Mouse (Mus musculus) adrenal gland, postnatal 36 days (tissue): ENCODE measurements around the gene Lypla2. TPM values are rescaled to one million over a fixed set of nuclear protein-coding genes. Genes with fewer than 3 reads are reported as not detected.
A peak's percentile ranks its signal among the peaks of the same experiment; 100 is the strongest.

Experiments
- DNase-seq, 2 experiments: peaks; one replicate each; pipeline ENCODE4 v3.0.0; 2021; ENCODE audit warnings: mixed read lengths in 1 of 2
- total RNA-seq, 2 experiments: library from RNA; stranded (reverse); gene quantifications; 2 replicates each; pipeline ENCODE4 v1.2.3; 2021

The Lypla2 gene
- total RNA-seq, 2 experiments from 2014 or later, result 68.0 to 77.0 TPM

- DNase-seq, result peak in 1 of 2 experiments; percentile 41
Observed at GRCm38 (mm10) chr4:135972911-135973811, 735 bp upstream of the Lypla2 start.

GRCm38 (mm10) chr4:135971805-135972555 lies 446 bp downstream of the Lypla2 start:
- DNase-seq, result no peak

GRCm38 (mm10) chr4:135970585-135970984 lies 1.8 kb downstream of the Lypla2 start:
- no peak for DNase-seq

GRCm38 (mm10) chr4:135969070-135969750 lies 3.2 kb downstream of the Lypla2 start:
- DNase-seq, result no peak

- DNase-seq, result no peak
Observed at GRCm38 (mm10) chr4:135968271-135968869, 4.1 kb downstream of the Lypla2 start.

- DNase-seq, result no peak
Observed at GRCm38 (mm10) chr4:135967086-135967760, 5.2 kb downstream of the Lypla2 start.

- DNase-seq, result no peak
Observed at GRCm38 (mm10) chr4:135966283-135966682, 6.1 kb downstream of the Lypla2 start.

GRCm38 (mm10) chr4:135965113-135965512 lies 7.3 kb downstream of the Lypla2 start:
- DNase-seq, result no peak

- peak; percentile 69 to 83 for DNase-seq
Observed at GRCm38 (mm10) chr4:135964426-135964825, 8.0 kb downstream of the Lypla2 start.

- peak; percentile 97 for DNase-seq
Observed at GRCm38 (mm10) chr4:135963457-135964193, 8.8 kb downstream of the Lypla2 start, which contains the start of gene Gale. TSS of gene Gale (plus strand) at chr4:135963727.

- DNase-seq, result no peak
Observed at GRCm38 (mm10) chr4:135962946-135963345, 9.5 kb downstream of the Lypla2 start.

GRCm38 (mm10) chr4:135962198-135962597 lies 10.2 kb downstream of the Lypla2 start:
- DNase-seq, result no peak

GRCm38 (mm10) chr4:135961709-135962108 lies 10.7 kb downstream of the Lypla2 start:
- DNase-seq, result no peak

- DNase-seq, result peak; percentile 84 to 90
Observed at GRCm38 (mm10) chr4:135960717-135961116, 11.7 kb downstream of the Lypla2 start.

- peak in 1 of 2 experiments; percentile 51 for DNase-seq
Observed at GRCm38 (mm10) chr4:135958354-135958753, 14.1 kb downstream of the Lypla2 start.

- DNase-seq, result no peak
Observed at GRCm38 (mm10) chr4:135955886-135956285, 16.5 kb downstream of the Lypla2 start.

- DNase-seq, result peak; percentile 69 to 80
Observed at GRCm38 (mm10) chr4:135954241-135954640, 18.2 kb downstream of the Lypla2 start.

- no peak for DNase-seq
Observed at GRCm38 (mm10) chr4:135953179-135953578, 19.2 kb downstream of the Lypla2 start.

GRCm38 (mm10) chr4:135951505-135951904 lies 20.9 kb downstream of the Lypla2 start:
- no peak for DNase-seq

GRCm38 (mm10) chr4:135950365-135950764 lies 22.1 kb downstream of the Lypla2 start:
- no peak for DNase-seq

- DNase-seq, result no peak
Observed at GRCm38 (mm10) chr4:135949911-135950310, 22.5 kb downstream of the Lypla2 start.
